16 mouse cellular contexts compared by ENCODE assay signal in the genomic region with DNA sequence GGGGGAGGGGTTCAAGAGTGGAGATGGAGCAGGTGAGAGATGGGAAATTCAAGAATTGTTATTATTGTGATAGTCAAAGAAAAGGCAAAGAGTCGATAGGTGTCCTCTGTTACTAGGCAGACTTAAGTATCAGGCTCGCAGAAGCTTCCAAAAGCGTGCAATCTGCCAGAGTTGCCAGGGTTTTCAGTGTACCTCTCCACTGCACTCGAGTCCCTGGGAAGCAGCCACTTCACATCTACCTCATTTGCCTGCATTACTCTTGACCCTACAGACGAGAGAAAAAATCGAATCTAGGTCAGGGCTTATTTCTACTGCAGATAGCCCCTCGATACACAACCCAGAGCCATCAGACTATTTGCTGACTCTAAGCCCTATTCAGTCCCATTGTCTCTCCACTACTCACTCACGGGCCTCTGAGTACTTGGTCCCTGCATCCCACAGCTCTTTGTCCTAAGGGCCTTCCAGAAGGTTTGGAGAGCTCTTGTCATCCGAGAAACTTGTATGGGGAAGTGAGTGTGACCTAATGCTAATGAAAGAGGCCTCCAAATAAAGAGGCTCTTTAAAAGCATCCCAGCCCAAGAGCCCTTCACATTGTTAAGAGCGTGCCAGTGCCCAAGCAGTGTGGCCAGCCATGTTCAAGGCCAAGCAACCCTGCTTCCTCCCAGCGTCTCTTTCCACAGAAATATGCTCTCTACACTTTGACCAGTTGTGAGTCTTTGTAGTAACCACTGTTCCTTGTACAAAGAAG. TPM values are rescaled to one million over a fixed set of nuclear protein-coding genes. Genes with fewer than 3 reads are reported as not detected.
DNase-seq lines count a peak whose midpoint lies in the region; ATAC-seq and TF ChIP-seq lines count a peak whose summit lies in the region.
"Had no signal": no experiment of that assay in that cellular context is flagged by ENCODE, and none has a peak within 500 bp of the region (broad histone marks: within the 10 kb centered on the region; RNA-seq: fewer than 3 reads in every experiment).

No protein-coding gene starts in this region.

- DNase-seq in forebrain, embryonic 14.5 days (ENCODE audit: low spot score), result peak; percentile 1
- DNase-seq in lung, postnatal 14 days, result peak; percentile 15
- DNase-seq in embryo, embryonic 10.5 days (ENCODE audit: low spot score), result no peak
- no peak for DNase-seq in heart, postnatal 10 days
- no peak for DNase-seq in layer of hippocampus, adult 2 months (ENCODE audit: low spot score in 2 of 2)
- DNase-seq: adrenal gland, adult 8-10 months; cerebellum, adult 11-12 months; heart, adult 11 months had no signal

- H3K9ac ChIP-seq in forebrain, embryonic 14.5 days (ENCODE audit: low read length), result no peak overlapping the region
- no peak overlapping the region for H3K9ac ChIP-seq in forebrain, embryonic 16.5 days (replicated peaks; ENCODE audit: low read depth, low read length)
- no peak overlapping the region for H3K9ac ChIP-seq in lung, embryonic 15.5 days
- H3K9ac ChIP-seq: forebrain, embryonic 13.5 days; hindbrain, embryonic 14.5 days had no signal

- WGBS in forebrain, embryonic 14.5 days, result 71% methylated on average over 11 of the region's 11 CpGs
- WGBS in forebrain, embryonic 16.5 days, result 65% methylated on average over 11 of the region's 11 CpGs
- WGBS in lung, embryonic 15.5 days, result 64% methylated on average over 11 of the region's 11 CpGs

- no peaks in the 10 kb centered on the region for H3K4me1 ChIP-seq in forebrain, embryonic 14.5 days (ENCODE audit: control insufficient read depth, insufficient read depth, low read length)
- H3K4me1 ChIP-seq in forebrain, embryonic 16.5 days (replicated peaks; ENCODE audit: control insufficient read depth, insufficient read depth, low read length), result no peaks in the 10 kb centered on the region
- no peaks in the 10 kb centered on the region for H3K4me1 ChIP-seq in lung, embryonic 15.5 days
- H3K4me1 ChIP-seq: embryonic facial prominence, embryonic 10.5 days; forebrain, embryonic 13.5 days; heart, embryonic 10.5 days; hindbrain, embryonic 10.5 days had no signal

- no peaks in the 10 kb centered on the region for H3K36me3 ChIP-seq in forebrain, embryonic 14.5 days (ENCODE audit: control insufficient read depth, insufficient read depth, low read length)
- H3K36me3 ChIP-seq in forebrain, embryonic 16.5 days (ENCODE audit: control insufficient read depth, insufficient read depth), result no peaks in the 10 kb centered on the region
- H3K36me3 ChIP-seq in lung, embryonic 15.5 days, result no peaks in the 10 kb centered on the region
- H3K36me3 ChIP-seq: embryonic facial prominence, embryonic 10.5 days; G1E; heart, embryonic 10.5 days; hindbrain, embryonic 10.5 days had no signal

- H3K27ac ChIP-seq in forebrain, embryonic 14.5 days (ENCODE audit: low read depth, low read length), result no peak overlapping the region
- H3K27ac ChIP-seq in forebrain, embryonic 16.5 days (ENCODE audit: low read length), result no peak overlapping the region
- H3K27ac ChIP-seq in lung, embryonic 15.5 days, result no peak overlapping the region
- H3K27ac ChIP-seq in layer of hippocampus, adult 2 months, result no peak overlapping the region
- H3K27ac ChIP-seq: embryonic facial prominence, embryonic 10.5 days; forebrain, embryonic 13.5 days; heart, embryonic 10.5 days; hindbrain, embryonic 10.5 days; hindbrain, embryonic 14.5 days had no signal

- H3K27me3 ChIP-seq in forebrain, embryonic 14.5 days (replicated peaks; ENCODE audit: control insufficient read depth, insufficient read depth, low read length), result no peaks in the 10 kb centered on the region
- no peaks in the 10 kb centered on the region for H3K27me3 ChIP-seq in forebrain, embryonic 16.5 days (replicated peaks; ENCODE audit: control insufficient read depth, insufficient read depth, low read length)
- H3K27me3 ChIP-seq in lung, embryonic 15.5 days, result no peaks in the 10 kb centered on the region
- H3K27me3 ChIP-seq: forebrain, embryonic 13.5 days had no signal

- TF ChIP-seq CTCF in layer of hippocampus, adult 2 months (conservative IDR thresholded peaks at IDR 0.05), result no peak

- no peak overlapping the region for H3K4me3 ChIP-seq in forebrain, embryonic 14.5 days (ENCODE audit: low read depth, low read length)
- no peak overlapping the region for H3K4me3 ChIP-seq in forebrain, embryonic 16.5 days (replicated peaks; ENCODE audit: low read length)
- H3K4me3 ChIP-seq in lung, embryonic 15.5 days, result no peak overlapping the region
- H3K4me3 ChIP-seq in layer of hippocampus, adult 2 months, result no peak overlapping the region
- H3K4me3 ChIP-seq: embryonic facial prominence, embryonic 10.5 days; forebrain, embryonic 13.5 days; heart, embryonic 10.5 days; hindbrain, embryonic 10.5 days had no signal

- ATAC-seq in forebrain, embryonic 14.5 days, result no peak
- no peak for ATAC-seq in forebrain, embryonic 16.5 days
- ATAC-seq in lung, embryonic 15.5 days (ENCODE audit: borderline replicate concordance, extremely low read depth, low FRiP score, low TSS enrichment), result peak; percentile 77

- no peak overlapping the region for H3K4me2 ChIP-seq in forebrain, embryonic 14.5 days (ENCODE audit: low read length)
- no peak overlapping the region for H3K4me2 ChIP-seq in forebrain, embryonic 16.5 days (ENCODE audit: low read length)
- no peak overlapping the region for H3K4me2 ChIP-seq in lung, embryonic 15.5 days
- H3K4me2 ChIP-seq: forebrain, embryonic 13.5 days; hindbrain, embryonic 14.5 days had no signal

- no peaks in the 10 kb centered on the region for H3K9me3 ChIP-seq in forebrain, embryonic 14.5 days (replicated peaks; ENCODE audit: control insufficient read depth, low read length)
- no peaks in the 10 kb centered on the region for H3K9me3 ChIP-seq in forebrain, embryonic 16.5 days (ENCODE audit: control insufficient read depth, low read length)
- no peaks in the 10 kb centered on the region for H3K9me3 ChIP-seq in lung, embryonic 15.5 days
- H3K9me3 ChIP-seq: embryonic facial prominence, embryonic 10.5 days; forebrain, embryonic 13.5 days; G1E; heart, embryonic 10.5 days; hindbrain, embryonic 10.5 days had no signal

- intact Hi-C loops in heart, postnatal 10 days (cut with DNase I), result loop anchor here (1.0 to 5.0 kb wide), 2 partner anchors 101 to 308 kb away; no protein-coding TSS in a partner anchor

RNA-seq across cellular contexts. Expression of gene Rap2c, which starts 48.9 kb away (rescaled TPM):
- polyA plus RNA-seq in forebrain, embryonic 14.5 days (2014; fragmentation: Nextera tagmentation; extraction: Ambion mirVana), result 17.5 and 19.4 TPM in 2 replicates
- 11.4 and 13.5 TPM in 2 replicates for polyA plus RNA-seq in forebrain, embryonic 16.5 days (2015; fragmentation: Nextera tagmentation; extraction: Ambion mirVana)
- polyA plus RNA-seq in lung, embryonic 15.5 days (2015; fragmentation: Nextera tagmentation; extraction: Ambion mirVana), result 21.0 and 21.4 TPM in 2 replicates
- 10 to 100 TPM; 31.4 to 32.6 TPM for total RNA-seq in heart, postnatal 10 days (2021)
- total RNA-seq in layer of hippocampus, adult 2 months (2021), result 10 to 100 TPM; 25.0 to 26.2 TPM

Comparison
In these comparisons a context has a peak if more than half of its experiments do, and no peak if none do; other contexts are left out.
1. DNase-seq: peak in forebrain, embryonic 14.5 days (single experiment) and lung, postnatal 14 days (single experiment); none in embryo, embryonic 10.5 days (single experiment), heart, postnatal 10 days (0 of 2) and layer of hippocampus, adult 2 months (0 of 2).